Mouse (Mus musculus): ENCODE results near the gene Ankrd52. TPM values are rescaled to one million over a fixed set of nuclear protein-coding genes. Genes with fewer than 3 reads are reported as not detected.

The Ankrd52 gene
- total and polyA plus RNA-seq, 3 experiments: 4.3 to 51.0 (median 15.3) TPM

GRCm38 (mm10) chr10:128441324-128442119, 64.6 kb downstream of the Ankrd52 start:
- H3K36me3 ChIP-seq (replicated peaks in 1 of 2; ENCODE audit: control insufficient read depth in 1 of 2, insufficient read depth in 1 of 2, low read length in 1 of 2): peaks cover 34 to 62% of the 10 kb centered on the region in 2 experiments
- no peak for DNase-seq (ENCODE audit: extremely low read depth)
- in situ Hi-C loops (cut with MboI; ENCODE audit: low pct_ligation_motif_present, low pct_unique_long_range_greater_than_20kb, low sequenced_read_pairs): no loop called here

GRCm38 (mm10) chr10:128442718-128443117, 65.8 kb downstream of the Ankrd52 start:
- DNase-seq (ENCODE audit: extremely low read depth): no peak
- Histone ChIP-seq H3K36me3 (replicated peaks in 1 of 2; ENCODE audit: control insufficient read depth in 1 of 2, insufficient read depth in 1 of 2, low read length in 1 of 2) (peaks cover 25 to 52% of the 10 kb centered on the region in 2 experiments), H3K27ac (ENCODE audit: insufficient read depth, low read depth) (no peak overlapping the region), H3K4me3 (replicated peaks in 1 of 3; ENCODE audit: low read depth in 2 of 3, low read length in 2 of 3, poor library complexity in 1 of 3) (no peak overlapping the region), H3K4me1 (ENCODE audit: control insufficient read depth in 1 of 2, insufficient read depth in 2 of 2) (peaks cover 0 to 17% of the 10 kb centered on the region in 2 experiments; a peak in 2 of 4 replicates), H3K9me3 (replicated peaks; ENCODE audit: low read length) (no peaks in the 10 kb centered on the region), H3K9ac (ENCODE audit: insufficient read depth, low read depth) (no peak overlapping the region), H3K4me2 (ENCODE audit: insufficient read depth, low read depth, poor library complexity, severe bottlenecking) (no peak overlapping the region), H3K27me3 (replicated peaks) (no peaks in the 10 kb centered on the region), H3K79me2 (replicated peaks; ENCODE audit: control insufficient read depth, extremely low read depth, insufficient read depth, poor library complexity, severe bottlenecking) (no peaks in the 10 kb centered on the region)
- TF ChIP-seq ELF1 (IDR thresholded peaks at IDR 0.05; ENCODE audit: low read depth, low read length) (no peak), IRF4 (IDR thresholded peaks at IDR 0.05; ENCODE audit: low read depth, low read length) (no peak), ZNF384 (IDR thresholded peaks at IDR 0.05; ENCODE audit: low read depth, low read length) (no peak), MAFK (IDR thresholded peaks at IDR 0.05; ENCODE audit: insufficient replicate concordance, low read length) (no peak)
- in situ Hi-C loops (cut with MboI; ENCODE audit: low pct_ligation_motif_present, low pct_unique_long_range_greater_than_20kb, low sequenced_read_pairs) (no loop called here), dilution Hi-C loops (cut with MboI; ENCODE audit: extremely low pct_ligation_motif_present, extremely low pct_unique_long_range_greater_than_20kb, low sequenced_read_pairs) (no loop called here)

More at GRCm38 (mm10) chr10:128441324-128442119, 64.6 kb downstream of the Ankrd52 start:
- Histone ChIP-seq H3K27ac (ENCODE audit: insufficient read depth, low read depth) (no peak overlapping the region), H3K9ac (ENCODE audit: insufficient read depth, low read depth) (no peak overlapping the region), H3K4me1 (ENCODE audit: control insufficient read depth in 1 of 2, insufficient read depth in 2 of 2) (peaks cover 0 to 17% of the 10 kb centered on the region in 2 experiments; a peak in 2 of 4 replicates), H3K4me3 (replicated peaks in 1 of 3; ENCODE audit: low read depth in 2 of 3, low read length in 2 of 3, poor library complexity in 1 of 3) (no peak overlapping the region), H3K27me3 (replicated peaks) (no peaks in the 10 kb centered on the region), H3K79me2 (replicated peaks; ENCODE audit: control insufficient read depth, extremely low read depth, insufficient read depth, poor library complexity, severe bottlenecking) (no peaks in the 10 kb centered on the region), H3K4me2 (ENCODE audit: insufficient read depth, low read depth, poor library complexity, severe bottlenecking) (no peak overlapping the region), H3K9me3 (replicated peaks; ENCODE audit: low read length) (no peaks in the 10 kb centered on the region)
- no peak for TF ChIP-seq ZNF384 (IDR thresholded peaks at IDR 0.05; ENCODE audit: low read depth, low read length)
- TF ChIP-seq MAX (IDR thresholded peaks at IDR 0.05; ENCODE audit: low read length): no peak
- TF ChIP-seq BHLHE40 (IDR thresholded peaks at IDR 0.05; ENCODE audit: low read depth, low read length): no peak
- TF ChIP-seq NELFE (IDR thresholded peaks at IDR 0.05; ENCODE audit: low read depth, low read length): no peak
- TF ChIP-seq SIN3A (IDR thresholded peaks at IDR 0.05; ENCODE audit: low read length): no peak
- TF ChIP-seq UBTF (IDR thresholded peaks at IDR 0.05; ENCODE audit: low read depth, low read length): no peak
- TF ChIP-seq TCF12 (IDR thresholded peaks at IDR 0.05; ENCODE audit: low read depth, low read length): no peak
- TF ChIP-seq E2F4 (IDR thresholded peaks at IDR 0.05; ENCODE audit: insufficient replicate concordance, low read depth, low read length): no peak
- TF ChIP-seq EP300 (IDR thresholded peaks at IDR 0.05; ENCODE audit: low read length): no peak
- no peak for TF ChIP-seq GABPA (IDR thresholded peaks at IDR 0.05; ENCODE audit: insufficient replicate concordance, low read depth, low read length)
- TF ChIP-seq HCFC1 (IDR thresholded peaks at IDR 0.05; ENCODE audit: low read depth, low read length): no peak
- TF ChIP-seq PAX5 (IDR thresholded peaks at IDR 0.05; ENCODE audit: low read length): no peak
- TF ChIP-seq MEF2A (IDR thresholded peaks at IDR 0.05; ENCODE audit: borderline replicate concordance, low read depth, low read length): no peak
- no peak for TF ChIP-seq MXI1 (IDR thresholded peaks at IDR 0.05; ENCODE audit: low read depth, low read length)
- TF ChIP-seq ZKSCAN1 (IDR thresholded peaks at IDR 0.05; ENCODE audit: borderline replicate concordance, low read depth, low read length): no peak
- no peak for TF ChIP-seq USF2 (conservative IDR thresholded peaks at IDR 0.05; ENCODE audit: low read depth, low read length)
- dilution Hi-C loops (cut with MboI; ENCODE audit: extremely low pct_ligation_motif_present, extremely low pct_unique_long_range_greater_than_20kb, low sequenced_read_pairs): no loop called here
